Mouse (Mus musculus): ENCODE results near the gene Rapgefl1. TPM values are rescaled to one million over a fixed set of nuclear protein-coding genes. Genes with fewer than 3 reads are reported as not detected.

Rapgefl1 gene
- polyA plus RNA-seq, 1 experiment from 2014 or later, result 12.9 TPM

DNA sequence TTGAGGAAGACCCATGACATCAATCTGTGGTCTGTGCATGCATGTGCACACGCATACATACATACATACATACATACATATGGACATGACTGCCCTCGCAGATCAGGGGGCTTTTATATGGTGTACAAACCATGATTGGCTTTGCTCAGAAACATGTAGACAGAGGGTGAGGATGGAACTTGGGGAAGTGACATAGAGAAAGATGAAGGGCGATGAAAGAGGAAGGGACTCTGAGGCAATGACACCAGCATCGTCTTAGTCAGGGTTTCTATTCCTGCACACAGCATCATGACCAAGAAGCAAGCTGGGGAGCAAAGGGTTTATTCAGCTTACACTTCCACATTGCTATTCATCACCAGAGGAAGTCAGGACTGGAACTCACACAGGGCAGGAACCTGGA lies 52.5 kb downstream of the Rapgefl1 start:
- no peak overlapping the region for H3K9ac ChIP-seq
- WGBS, result 93% methylated on average over 4 of the region's 4 CpGs
- no peaks in the 10 kb centered on the region for H3K4me1 ChIP-seq (replicated peaks; ENCODE audit: control insufficient read depth, insufficient read depth, low read length)
- no peaks in the 10 kb centered on the region for H3K9me3 ChIP-seq (ENCODE audit: control insufficient read depth, low read length)
- no peak overlapping the region for H3K4me3 ChIP-seq (replicated peaks; ENCODE audit: low read length)
- no peak overlapping the region for H3K27ac ChIP-seq
- no peaks in the 10 kb centered on the region for H3K27me3 ChIP-seq (ENCODE audit: control insufficient read depth, insufficient read depth, low read length)
- H3K4me2 ChIP-seq (replicated peaks), result no peak overlapping the region
- DNase-seq (ENCODE audit: low spot score) (no peak), ATAC-seq (ENCODE audit: low FRiP score) (no peak)
- peaks cover 91% of the 10 kb centered on the region for H3K36me3 ChIP-seq (replicated peaks; ENCODE audit: control insufficient read depth, insufficient read depth)

DNA sequence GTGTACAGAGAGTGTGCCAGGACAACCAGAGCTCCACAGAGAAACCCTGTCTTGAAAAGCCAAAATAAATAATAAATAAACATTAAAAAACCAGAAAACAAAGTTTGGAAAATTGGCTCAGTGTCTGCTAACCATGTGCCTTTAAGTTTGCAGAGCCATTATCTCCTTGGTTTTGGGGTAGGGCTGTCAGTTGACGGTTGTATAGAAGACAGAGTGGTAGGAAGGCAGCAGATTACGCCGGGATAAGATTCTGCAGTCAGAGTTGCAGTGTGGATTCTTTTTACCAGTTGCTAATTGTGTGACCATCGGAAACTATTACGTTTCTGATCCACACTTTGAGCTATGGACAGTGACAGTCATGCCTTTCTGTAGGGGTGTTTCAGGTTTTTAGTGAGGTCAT lies 53.4 kb downstream of the Rapgefl1 start:
- WGBS, result 93% methylated on average over 5 of the region's 5 CpGs
- no peak overlapping the region for H3K9ac ChIP-seq
- H3K4me3 ChIP-seq (replicated peaks; ENCODE audit: low read length), result no peak overlapping the region
- no peaks in the 10 kb centered on the region for H3K9me3 ChIP-seq (ENCODE audit: control insufficient read depth, low read length)
- no peak overlapping the region for H3K4me2 ChIP-seq (replicated peaks)
- peaks cover 94% of the 10 kb centered on the region for H3K36me3 ChIP-seq (replicated peaks; ENCODE audit: control insufficient read depth, insufficient read depth)
- no peak for DNase-seq (ENCODE audit: low spot score)
- no peak overlapping the region for H3K27ac ChIP-seq
- H3K4me1 ChIP-seq (replicated peaks; ENCODE audit: control insufficient read depth, insufficient read depth, low read length), result no peaks in the 10 kb centered on the region
- H3K27me3 ChIP-seq (ENCODE audit: control insufficient read depth, insufficient read depth, low read length), result no peaks in the 10 kb centered on the region
- no peak for ATAC-seq (ENCODE audit: low FRiP score)

DNA sequence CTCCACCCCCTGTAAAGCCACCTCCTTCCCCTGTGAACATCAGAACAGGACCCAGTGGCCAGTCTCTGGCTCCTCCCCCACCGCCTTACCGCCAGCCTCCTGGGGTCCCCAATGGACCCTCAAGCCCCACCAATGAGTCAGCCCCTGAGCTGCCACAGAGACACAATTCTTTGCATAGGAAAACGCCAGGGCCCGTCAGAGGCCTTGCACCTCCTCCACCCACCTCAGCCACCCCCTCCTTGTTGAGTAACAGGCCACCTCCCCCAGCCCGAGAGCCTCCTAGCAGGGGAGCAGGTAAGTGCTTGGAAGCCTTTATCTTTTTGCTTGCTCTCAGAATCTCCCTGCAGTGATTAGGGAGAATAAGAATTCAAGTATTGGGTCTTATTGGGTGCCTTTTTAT lies 55.8 kb downstream of the Rapgefl1 start:
- Histone ChIP-seq H3K9me3 (ENCODE audit: control insufficient read depth, low read length) (no peaks in the 10 kb centered on the region), H3K36me3 (replicated peaks; ENCODE audit: control insufficient read depth, insufficient read depth) (peaks cover 97% of the 10 kb centered on the region), H3K4me2 (replicated peaks) (no peak overlapping the region), H3K4me1 (replicated peaks; ENCODE audit: control insufficient read depth, insufficient read depth, low read length) (no peaks in the 10 kb centered on the region), H3K27me3 (ENCODE audit: control insufficient read depth, insufficient read depth, low read length) (no peaks in the 10 kb centered on the region), H3K27ac (no peak overlapping the region), H3K4me3 (replicated peaks; ENCODE audit: low read length) (no peak overlapping the region), H3K9ac (no peak overlapping the region)
- ATAC-seq (ENCODE audit: low FRiP score), result no peak
- 49% methylated on average over 5 of the region's 5 CpGs for WGBS
- DNase-seq (ENCODE audit: low spot score), result no peak

DNA sequence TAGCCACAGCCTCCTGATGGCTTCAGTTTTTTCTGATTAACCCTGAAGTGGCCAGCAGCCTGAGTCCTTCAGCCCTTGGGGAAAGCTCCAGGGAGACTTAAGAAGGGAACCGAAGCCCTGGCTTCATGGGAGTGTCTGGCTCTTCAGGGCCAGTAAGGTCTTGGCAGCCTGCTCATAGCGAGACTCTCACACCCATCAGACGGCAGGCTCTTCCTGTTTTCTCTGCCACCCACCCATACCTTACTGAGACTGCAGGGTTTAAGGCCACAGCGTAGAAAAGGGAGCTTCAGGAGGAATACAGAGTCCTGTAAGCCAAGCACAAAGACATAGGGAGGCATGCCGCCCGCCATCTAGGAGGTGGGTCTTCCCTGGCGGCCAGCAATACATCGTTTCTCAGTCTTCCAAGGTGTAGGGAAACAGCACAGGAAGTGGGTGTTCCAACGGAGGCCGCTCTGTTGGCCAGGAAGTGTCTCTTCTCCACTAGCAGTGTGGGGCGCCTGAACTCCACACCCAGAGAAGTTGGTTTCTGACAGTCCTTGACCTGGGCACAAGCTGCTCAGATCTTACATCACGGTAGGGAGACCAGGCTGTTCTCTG lies 64.0 kb downstream of the Rapgefl1 start:
- DNase-seq (ENCODE audit: low spot score), result no peak
- no peak for ATAC-seq (ENCODE audit: low FRiP score)
- Histone ChIP-seq H3K9ac (no peak overlapping the region), H3K9me3 (ENCODE audit: control insufficient read depth, low read length) (no peaks in the 10 kb centered on the region), H3K4me1 (replicated peaks; ENCODE audit: control insufficient read depth, insufficient read depth, low read length) (no peaks in the 10 kb centered on the region), H3K4me2 (replicated peaks) (no peak overlapping the region), H3K36me3 (replicated peaks; ENCODE audit: control insufficient read depth, insufficient read depth) (peaks cover 93% of the 10 kb centered on the region), H3K27me3 (ENCODE audit: control insufficient read depth, insufficient read depth, low read length) (no peaks in the 10 kb centered on the region), H3K4me3 (replicated peaks; ENCODE audit: low read length) (no peak overlapping the region), H3K27ac (no peak overlapping the region)
- 86% methylated on average over 12 of the region's 12 CpGs for WGBS

DNA sequence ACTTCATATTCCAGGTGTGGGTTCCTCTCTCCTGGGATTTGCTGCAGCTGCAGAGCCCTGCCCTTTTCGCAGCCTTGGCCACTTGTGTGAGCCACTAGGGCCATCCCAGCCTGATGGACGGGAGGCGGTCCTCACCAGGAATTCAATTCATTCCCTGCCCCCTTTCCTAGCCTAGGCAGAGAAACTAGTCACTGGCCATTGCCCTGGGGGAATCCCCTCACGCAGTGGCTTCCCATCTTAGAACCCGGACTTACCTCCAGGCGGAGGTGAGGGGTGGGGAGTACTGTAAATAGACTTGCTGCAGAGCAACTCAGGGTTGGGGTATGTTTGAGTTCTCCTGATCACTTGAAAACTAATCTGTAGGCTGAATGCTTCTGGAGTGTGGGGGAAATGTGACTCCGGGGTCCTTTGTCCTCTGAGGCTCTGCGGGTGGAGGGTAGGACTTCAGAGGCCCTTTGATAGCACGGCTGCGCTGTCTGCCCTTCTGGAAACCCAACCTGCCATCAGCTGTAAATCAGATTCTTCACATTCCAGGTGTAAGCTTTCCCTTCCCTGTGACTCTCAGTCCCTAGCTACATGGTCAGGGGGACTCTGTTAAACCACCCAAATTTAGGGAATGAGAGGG lies 66.1 kb downstream of the Rapgefl1 start:
- no peak for ATAC-seq (ENCODE audit: low FRiP score)
- WGBS, result 12% methylated on average over 10 of the region's 10 CpGs

More for the DNA sequence above, 66.1 kb downstream of the Rapgefl1 start:
- H3K27ac ChIP-seq, result no peak overlapping the region
- no peak overlapping the region for H3K4me2 ChIP-seq (replicated peaks)
- peaks cover 76% of the 10 kb centered on the region for H3K36me3 ChIP-seq (replicated peaks; ENCODE audit: control insufficient read depth, insufficient read depth)
- peaks cover 4% of the 10 kb centered on the region; the same call in 1 of the 2 replicates for H3K4me1 ChIP-seq (replicated peaks; ENCODE audit: control insufficient read depth, insufficient read depth, low read length)
- no peak overlapping the region; the same call in 1 of the 2 replicates for H3K9ac ChIP-seq
- no peak overlapping the region for H3K4me3 ChIP-seq (replicated peaks; ENCODE audit: low read length)
- no peaks in the 10 kb centered on the region for H3K9me3 ChIP-seq (ENCODE audit: control insufficient read depth, low read length)
- H3K27me3 ChIP-seq (ENCODE audit: control insufficient read depth, insufficient read depth, low read length), result no peaks in the 10 kb centered on the region
- no peak for DNase-seq (ENCODE audit: low spot score)

Other genes starting within 250 kb of the Rapgefl1 start
- 14.9 and 17.3 TPM in 2 replicates for gene Ormdl3, start 249.4 kb upstream of the Rapgefl1 start, polyA plus RNA-seq (2014; fragmentation: Nextera tagmentation; extraction: Ambion mirVana)
- gene Lrrc3c, start 238.5 kb upstream of the Rapgefl1 start, polyA plus RNA-seq (2014; fragmentation: Nextera tagmentation; extraction: Ambion mirVana), result not detected in 2 replicates
- gene Gm12355, start 211.1 kb upstream of the Rapgefl1 start, polyA plus RNA-seq (2014; fragmentation: Nextera tagmentation; extraction: Ambion mirVana), result 0.20 and 0.80 TPM in 2 replicates
- not detected in 2 replicates for gene Gsdma3, start 210.4 kb upstream of the Rapgefl1 start, polyA plus RNA-seq (2014; fragmentation: Nextera tagmentation; extraction: Ambion mirVana)
- not detected in 2 replicates for gene Gsdma2, start 190.0 kb upstream of the Rapgefl1 start, polyA plus RNA-seq (2014; fragmentation: Nextera tagmentation; extraction: Ambion mirVana)
- not detected in 2 replicates for gene Gsdma, start 172.4 kb upstream of the Rapgefl1 start, polyA plus RNA-seq (2014; fragmentation: Nextera tagmentation; extraction: Ambion mirVana)
- 130 and 141 TPM in 2 replicates for gene Psmd3, start 154.2 kb upstream of the Rapgefl1 start, polyA plus RNA-seq (2014; fragmentation: Nextera tagmentation; extraction: Ambion mirVana)
- not detected in 2 replicates for gene Csf3, start 135.5 kb upstream of the Rapgefl1 start, polyA plus RNA-seq (2014; fragmentation: Nextera tagmentation; extraction: Ambion mirVana)
- 58.4 and 62.7 TPM in 2 replicates for gene Med24, start 107.3 kb upstream of the Rapgefl1 start, polyA plus RNA-seq (2014; fragmentation: Nextera tagmentation; extraction: Ambion mirVana)
- 165 and 181 TPM in 2 replicates for gene Thra, start 96.1 kb upstream of the Rapgefl1 start, polyA plus RNA-seq (2014; fragmentation: Nextera tagmentation; extraction: Ambion mirVana)
- 3.4 and 4.1 TPM in 2 replicates for gene Nr1d1, start 61.5 kb upstream of the Rapgefl1 start, polyA plus RNA-seq (2014; fragmentation: Nextera tagmentation; extraction: Ambion mirVana)
- 23.6 and 24.1 TPM in 2 replicates for gene Msl1, start 41.3 kb upstream of the Rapgefl1 start, polyA plus RNA-seq (2014; fragmentation: Nextera tagmentation; extraction: Ambion mirVana)
- 49.3 and 57.4 TPM in 2 replicates for gene Casc3, start 31.9 kb upstream of the Rapgefl1 start, polyA plus RNA-seq (2014; fragmentation: Nextera tagmentation; extraction: Ambion mirVana)
- gene Wipf2, start 26.9 kb downstream of the Rapgefl1 start, polyA plus RNA-seq (2014; fragmentation: Nextera tagmentation; extraction: Ambion mirVana), result 4.7 and 4.8 TPM in 2 replicates
- 4.3 and 5.2 TPM in 2 replicates for gene Cdc6, start 71.0 kb downstream of the Rapgefl1 start, polyA plus RNA-seq (2014; fragmentation: Nextera tagmentation; extraction: Ambion mirVana)
- gene Rara, start 91.0 kb downstream of the Rapgefl1 start, polyA plus RNA-seq (2014; fragmentation: Nextera tagmentation; extraction: Ambion mirVana), result 18.4 and 18.7 TPM in 2 replicates
- gene Gjd3, start 146.2 kb downstream of the Rapgefl1 start, polyA plus RNA-seq (2014; fragmentation: Nextera tagmentation; extraction: Ambion mirVana), result 0.60 and 1.4 TPM in 2 replicates
- gene Top2a, start 187.4 kb downstream of the Rapgefl1 start, polyA plus RNA-seq (2014; fragmentation: Nextera tagmentation; extraction: Ambion mirVana), result 34.2 and 42.4 TPM in 2 replicates
- gene Igfbp4, start 204.5 kb downstream of the Rapgefl1 start, polyA plus RNA-seq (2014; fragmentation: Nextera tagmentation; extraction: Ambion mirVana), result 127 and 142 TPM in 2 replicates

Data from hindbrain, embryonic 14.5 days (tissue).